Mouse (Mus musculus): ENCODE data around the gene Prcc.
"Not testable (repeated sequence)": the region's sequence is repeated elsewhere in the genome, so short reads cannot be mapped to it uniquely, and the experiment has no call there.

Prcc gene

GRCm38 (mm10) chr3:87905880-87906485 lies 20.6 kb upstream of the Prcc start, which contains the start of gene Hdgf:
TSS of gene Hdgf (plus strand) at chr3:87906321.
- peak; percentile 96 for DNase-seq (ENCODE audit: low spot score)

- no peak for DNase-seq (ENCODE audit: low spot score)
Observed at GRCm38 (mm10) chr3:87903821-87904220, 18.4 kb upstream of the Prcc start.

DNA sequence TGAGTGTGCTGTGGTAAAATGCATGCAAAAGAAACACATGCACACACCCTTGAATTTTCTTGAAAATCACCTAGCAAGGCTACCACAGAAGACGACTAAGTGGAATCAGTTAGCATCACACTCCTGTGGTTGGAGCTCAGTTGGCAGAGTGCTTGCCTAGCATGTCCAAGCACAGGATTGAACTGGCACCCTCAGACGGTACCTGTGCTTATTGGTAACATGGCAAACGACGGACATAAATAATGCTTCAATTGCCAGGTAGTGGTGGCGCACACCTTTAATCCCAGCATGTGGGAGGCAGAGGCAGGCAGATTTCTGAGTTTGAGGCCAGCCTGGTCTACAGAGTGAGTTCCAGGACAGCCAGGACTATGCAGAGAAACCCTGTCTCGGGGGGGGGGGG lies 16.6 kb upstream of the Prcc start:
- not testable (repeated sequence) for DNase-seq (ENCODE audit: low spot score)

- no peak for DNase-seq (ENCODE audit: low spot score)
Observed at GRCm38 (mm10) chr3:87901036-87901624, 15.7 kb upstream of the Prcc start.

DNA sequence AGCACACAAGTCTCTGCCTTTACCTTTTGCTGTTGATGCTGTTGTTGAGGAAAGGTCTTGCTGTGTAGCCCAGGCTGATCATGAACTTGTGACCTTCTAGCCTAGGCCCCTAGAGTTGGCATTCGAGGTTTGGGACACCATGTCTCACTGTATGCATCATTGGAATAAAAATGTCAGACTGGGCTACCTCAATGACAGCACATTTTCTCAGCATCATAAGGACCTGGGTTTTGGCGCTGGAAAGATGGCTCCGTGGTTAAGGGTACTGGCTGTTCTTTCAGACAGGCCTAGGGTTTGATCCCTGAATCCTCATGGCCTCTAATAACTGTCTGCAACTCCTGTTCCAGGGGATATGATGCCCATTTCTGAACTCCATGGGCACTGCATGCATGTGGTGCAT lies 14.4 kb upstream of the Prcc start:
- no peak for DNase-seq (ENCODE audit: low spot score)

GRCm38 (mm10) chr3:87899266-87899665 lies 13.9 kb upstream of the Prcc start:
- no peak for DNase-seq (ENCODE audit: low spot score)

GRCm38 (mm10) chr3:87893367-87893905 lies 8.0 kb upstream of the Prcc start:
- no peak for DNase-seq (ENCODE audit: low spot score)

DNA sequence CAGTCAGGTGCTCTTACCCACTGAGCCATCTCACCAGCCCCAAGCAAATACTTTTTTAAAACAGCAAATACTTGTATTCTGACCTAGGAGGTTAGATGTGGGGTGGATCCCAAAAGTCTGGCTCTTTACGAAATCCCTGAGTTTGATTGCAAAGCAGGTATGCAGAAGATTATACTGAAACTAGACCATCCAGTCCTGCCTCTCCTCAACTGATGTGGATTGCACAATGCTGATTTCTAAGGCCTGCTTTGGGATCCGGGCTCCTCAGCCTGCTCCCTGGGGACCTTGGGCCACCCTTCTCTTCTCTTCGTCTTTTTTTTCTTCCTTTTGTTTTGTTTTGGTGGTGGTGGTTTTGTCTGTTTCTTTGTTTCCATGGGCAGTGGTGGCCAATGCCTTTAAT lies 6.1 kb upstream of the Prcc start:
- no peak for DNase-seq (ENCODE audit: low spot score)

GRCm38 (mm10) chr3:87887400-87887799 lies 2.0 kb upstream of the Prcc start:
- DNase-seq (ENCODE audit: low spot score), result not testable (repeated sequence)

DNA sequence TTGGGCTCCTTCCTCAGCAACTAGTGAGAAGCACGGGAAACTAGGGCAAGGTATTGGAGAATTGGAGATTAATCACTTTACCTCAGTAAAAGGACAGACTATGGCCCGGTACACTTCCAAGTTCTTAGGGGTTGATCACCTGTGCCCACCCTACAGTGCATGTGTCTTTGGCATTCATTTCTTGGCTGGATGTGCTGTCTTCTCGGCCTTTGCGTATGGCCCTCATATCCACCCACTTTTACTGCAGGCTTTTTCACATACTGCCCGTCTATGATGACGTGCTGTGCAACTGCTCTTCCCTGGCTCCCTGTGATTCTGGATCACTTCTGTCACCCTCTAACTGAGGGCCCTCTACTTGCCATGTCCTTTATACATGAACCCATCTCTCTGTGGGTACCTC lies 1.0 kb upstream of the Prcc start:
- DNase-seq (ENCODE audit: low spot score), result no peak

GRCm38 (mm10) chr3:87886004-87886365 lies 577 bp upstream of the Prcc start:
- peak; percentile 42 for DNase-seq (ENCODE audit: low spot score)

GRCm38 (mm10) chr3:87884708-87885251 lies 628 bp downstream of the Prcc start:
- peak; percentile 49 for DNase-seq (ENCODE audit: low spot score)

- DNase-seq (ENCODE audit: low spot score), result no peak
Observed at GRCm38 (mm10) chr3:87884291-87884690, 1.1 kb downstream of the Prcc start.

- DNase-seq (ENCODE audit: low spot score), result no peak
Observed at GRCm38 (mm10) chr3:87877730-87878129, 7.7 kb downstream of the Prcc start.

- not testable (repeated sequence) for DNase-seq (ENCODE audit: low spot score)
Observed at GRCm38 (mm10) chr3:87864111-87864510, 21.3 kb downstream of the Prcc start.

DNA sequence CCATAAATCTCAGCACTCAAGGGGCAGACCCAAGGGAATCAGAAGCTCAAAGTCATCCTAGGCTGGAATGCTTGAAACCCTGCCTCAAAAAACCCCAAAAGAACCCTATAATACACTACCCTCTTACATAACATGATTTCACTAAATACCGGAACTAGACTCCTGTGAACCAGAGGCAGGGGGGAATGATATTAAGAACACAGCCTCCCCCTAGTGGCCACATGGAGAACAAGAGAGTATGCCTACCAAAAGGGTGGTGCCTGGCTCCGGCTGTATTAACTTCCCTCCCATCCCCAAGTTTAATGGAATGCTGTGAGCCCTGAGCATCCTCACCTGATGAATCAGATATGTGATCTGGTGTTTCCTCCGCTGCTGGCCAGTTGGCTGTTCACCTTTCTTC lies 25.6 kb downstream of the Prcc start:
- peak; percentile 20 for DNase-seq (ENCODE audit: low spot score)

- no peak for DNase-seq (ENCODE audit: low spot score)
Observed at GRCm38 (mm10) chr3:87857666-87858065, 27.7 kb downstream of the Prcc start.

- no peak for DNase-seq (ENCODE audit: low spot score)
Observed at GRCm38 (mm10) chr3:87855936-87856335, 29.5 kb downstream of the Prcc start.

- DNase-seq (ENCODE audit: low spot score), result peak; percentile 53
Observed at GRCm38 (mm10) chr3:87854795-87855568, 30.4 kb downstream of the Prcc start.

- DNase-seq (ENCODE audit: low spot score), result no peak
Observed at GRCm38 (mm10) chr3:87849117-87849516, 36.3 kb downstream of the Prcc start.

DNA sequence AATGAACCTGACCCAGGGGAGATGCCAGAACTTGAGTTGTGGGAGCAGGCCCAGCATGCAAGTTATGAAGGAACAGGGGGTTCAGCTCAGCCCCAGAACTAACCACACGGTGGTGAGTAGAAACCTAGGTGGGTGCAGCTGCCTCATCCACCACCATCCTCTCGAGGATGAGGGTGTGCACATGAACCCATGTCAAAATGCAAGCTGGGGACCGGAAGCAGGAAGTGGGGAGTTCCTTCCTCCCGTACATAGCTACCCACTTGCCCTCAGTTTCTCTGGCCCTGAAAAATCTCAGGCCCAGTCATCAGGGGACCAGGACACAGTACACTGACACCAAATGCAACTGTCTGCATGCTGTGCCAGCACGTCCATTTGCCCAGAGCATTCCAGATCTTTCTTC lies 37.7 kb downstream of the Prcc start:
- no peak for DNase-seq (ENCODE audit: low spot score)

- no peak for DNase-seq (ENCODE audit: low spot score)
Observed at GRCm38 (mm10) chr3:87846650-87847110, 38.7 kb downstream of the Prcc start, which contains the start of gene Sh2d2a. TSS of gene Sh2d2a (plus strand) at chr3:87846755.

GRCm38 (mm10) chr3:87846186-87846585 lies 39.2 kb downstream of the Prcc start:
- DNase-seq (ENCODE audit: low spot score), result no peak

Measured in ovary, postnatal 36 days (tissue).